Mouse (Mus musculus): ENCODE data around the gene Hspb8. TPM values are rescaled to one million over a fixed set of nuclear protein-coding genes. Genes with fewer than 3 reads are reported as not detected.

Gene Hspb8
- polyA plus RNA-seq, 1 experiment from 2014 or later: 3.6 TPM

- Histone ChIP-seq H3K9me3 (replicated peaks; ENCODE audit: control insufficient read depth, low read length) (no peaks in the 10 kb centered on the region), H3K4me2 (ENCODE audit: low read depth, low read length) (peak overlapping the region; percentile 43), H3K4me1 (ENCODE audit: control insufficient read depth, low read depth, low read length) (no peaks in the 10 kb centered on the region), H3K9ac (ENCODE audit: low read depth, low read length) (peak overlapping the region; percentile 20; the same call in 1 of the 2 replicates), H3K4me3 (ENCODE audit: low read depth, low read length) (peak overlapping the region; percentile 36), H3K27ac (ENCODE audit: low read length) (peak overlapping the region; percentile 48; the same call in 1 of the 2 replicates), H3K27me3 (ENCODE audit: control insufficient read depth, insufficient read depth, low read depth, low read length) (no peaks in the 10 kb centered on the region), H3K36me3 (ENCODE audit: control insufficient read depth, insufficient read depth) (no peaks in the 10 kb centered on the region)
- ATAC-seq (ENCODE audit: low read depth): peak; percentile 74
- 25% methylated on average over 6 of the region's 6 CpGs for WGBS (ENCODE audit: insufficient replicate concordance)
Observed at GRCm38 (mm10) chr5:116420759-116421225, 1.9 kb downstream of the Hspb8 start.

- Histone ChIP-seq H3K27ac (ENCODE audit: low read length) (peak overlapping the region; percentile 48; the same call in 1 of the 2 replicates), H3K4me1 (ENCODE audit: control insufficient read depth, low read depth, low read length) (no peaks in the 10 kb centered on the region), H3K36me3 (ENCODE audit: control insufficient read depth, insufficient read depth) (no peaks in the 10 kb centered on the region), H3K9ac (ENCODE audit: low read depth, low read length) (no peak overlapping the region; the same call in 1 of the 2 replicates), H3K4me2 (ENCODE audit: low read depth, low read length) (peak overlapping the region; percentile 43), H3K27me3 (ENCODE audit: control insufficient read depth, insufficient read depth, low read depth, low read length) (no peaks in the 10 kb centered on the region), H3K4me3 (ENCODE audit: low read depth, low read length) (peak overlapping the region; percentile 36), H3K9me3 (replicated peaks; ENCODE audit: control insufficient read depth, low read length) (no peaks in the 10 kb centered on the region)
- ATAC-seq (ENCODE audit: low read depth): no peak
- 77% methylated on average over 1 of the region's 1 CpGs for WGBS (ENCODE audit: insufficient replicate concordance)
Observed at GRCm38 (mm10) chr5:116420213-116420612, 2.5 kb downstream of the Hspb8 start.

GRCm38 (mm10) chr5:116419322-116420045 is 3.2 kb downstream of the Hspb8 start:
- H3K36me3 ChIP-seq (ENCODE audit: control insufficient read depth, insufficient read depth): no peaks in the 10 kb centered on the region
- no peaks in the 10 kb centered on the region for H3K4me1 ChIP-seq (ENCODE audit: control insufficient read depth, low read depth, low read length)
- H3K9ac ChIP-seq (ENCODE audit: low read depth, low read length): no peak overlapping the region
- H3K4me3 ChIP-seq (ENCODE audit: low read depth, low read length): no peak overlapping the region
- no peak overlapping the region for H3K27ac ChIP-seq (ENCODE audit: low read length)
- 63% methylated on average over 6 of the region's 6 CpGs for WGBS (ENCODE audit: insufficient replicate concordance)
- no peaks in the 10 kb centered on the region for H3K9me3 ChIP-seq (replicated peaks; ENCODE audit: control insufficient read depth, low read length)
- ATAC-seq (ENCODE audit: low read depth): no peak
- H3K4me2 ChIP-seq (ENCODE audit: low read depth, low read length): no peak overlapping the region
- H3K27me3 ChIP-seq (ENCODE audit: control insufficient read depth, insufficient read depth, low read depth, low read length): no peaks in the 10 kb centered on the region

GRCm38 (mm10) chr5:116416208-116416607 is 6.5 kb downstream of the Hspb8 start:
- ATAC-seq (ENCODE audit: low read depth): no peak
- no peak overlapping the region for H3K27ac ChIP-seq (ENCODE audit: low read length)
- no peaks in the 10 kb centered on the region for H3K27me3 ChIP-seq (ENCODE audit: control insufficient read depth, insufficient read depth, low read depth, low read length)
- H3K9me3 ChIP-seq (replicated peaks; ENCODE audit: control insufficient read depth, low read length): no peaks in the 10 kb centered on the region
- H3K4me3 ChIP-seq (ENCODE audit: low read depth, low read length): no peak overlapping the region
- H3K4me2 ChIP-seq (ENCODE audit: low read depth, low read length): no peak overlapping the region
- 37% methylated on average over 5 of the region's 5 CpGs for WGBS (ENCODE audit: insufficient replicate concordance)
- H3K9ac ChIP-seq (ENCODE audit: low read depth, low read length): no peak overlapping the region
- H3K36me3 ChIP-seq (ENCODE audit: control insufficient read depth, insufficient read depth): no peaks in the 10 kb centered on the region
- H3K4me1 ChIP-seq (ENCODE audit: control insufficient read depth, low read depth, low read length): no peaks in the 10 kb centered on the region

- ATAC-seq (ENCODE audit: low read depth): no peak
- Histone ChIP-seq H3K9me3 (replicated peaks; ENCODE audit: control insufficient read depth, low read length) (no peaks in the 10 kb centered on the region), H3K36me3 (ENCODE audit: control insufficient read depth, insufficient read depth) (no peaks in the 10 kb centered on the region), H3K4me2 (ENCODE audit: low read depth, low read length) (no peak overlapping the region), H3K27me3 (ENCODE audit: control insufficient read depth, insufficient read depth, low read depth, low read length) (no peaks in the 10 kb centered on the region), H3K4me3 (ENCODE audit: low read depth, low read length) (no peak overlapping the region), H3K4me1 (ENCODE audit: control insufficient read depth, low read depth, low read length) (no peaks in the 10 kb centered on the region; the same call in none of the 2 replicates), H3K9ac (ENCODE audit: low read depth, low read length) (no peak overlapping the region), H3K27ac (ENCODE audit: low read length) (no peak overlapping the region)
- WGBS (ENCODE audit: insufficient replicate concordance): 19% methylated on average over 16 of the region's 16 CpGs
Observed at GRCm38 (mm10) chr5:116409689-116410590, 12.7 kb downstream of the Hspb8 start.

GRCm38 (mm10) chr5:116408965-116409364 is 13.7 kb downstream of the Hspb8 start:
- Histone ChIP-seq H3K27ac (ENCODE audit: low read length) (no peak overlapping the region), H3K4me2 (ENCODE audit: low read depth, low read length) (no peak overlapping the region), H3K9ac (ENCODE audit: low read depth, low read length) (no peak overlapping the region), H3K27me3 (ENCODE audit: control insufficient read depth, insufficient read depth, low read depth, low read length) (no peaks in the 10 kb centered on the region), H3K36me3 (ENCODE audit: control insufficient read depth, insufficient read depth) (no peaks in the 10 kb centered on the region), H3K4me1 (ENCODE audit: control insufficient read depth, low read depth, low read length) (no peaks in the 10 kb centered on the region; the same call in none of the 2 replicates), H3K9me3 (replicated peaks; ENCODE audit: control insufficient read depth, low read length) (no peaks in the 10 kb centered on the region), H3K4me3 (ENCODE audit: low read depth, low read length) (no peak overlapping the region)
- no peak for ATAC-seq (ENCODE audit: low read depth)
- WGBS (ENCODE audit: insufficient replicate concordance): 49% methylated on average over 9 of the region's 9 CpGs

- no peaks in the 10 kb centered on the region for H3K27me3 ChIP-seq (ENCODE audit: control insufficient read depth, insufficient read depth, low read depth, low read length)
- no peaks in the 10 kb centered on the region for H3K36me3 ChIP-seq (ENCODE audit: control insufficient read depth, insufficient read depth)
- H3K4me1 ChIP-seq (ENCODE audit: control insufficient read depth, low read depth, low read length): no peaks in the 10 kb centered on the region; the same call in none of the 2 replicates
- H3K9me3 ChIP-seq (replicated peaks; ENCODE audit: control insufficient read depth, low read length): no peaks in the 10 kb centered on the region
- H3K4me3 ChIP-seq (ENCODE audit: low read depth, low read length): no peak overlapping the region
- no peak overlapping the region for H3K27ac ChIP-seq (ENCODE audit: low read length)
- H3K9ac ChIP-seq (ENCODE audit: low read depth, low read length): no peak overlapping the region
- ATAC-seq (ENCODE audit: low read depth): no peak
- 24% methylated on average over 6 of the region's 6 CpGs for WGBS (ENCODE audit: insufficient replicate concordance)
- H3K4me2 ChIP-seq (ENCODE audit: low read depth, low read length): no peak overlapping the region
Observed at GRCm38 (mm10) chr5:116407936-116408335, 14.7 kb downstream of the Hspb8 start.

- Histone ChIP-seq H3K9ac (ENCODE audit: low read depth, low read length) (no peak overlapping the region), H3K4me1 (ENCODE audit: control insufficient read depth, low read depth, low read length) (no peaks in the 10 kb centered on the region; the same call in none of the 2 replicates), H3K27me3 (ENCODE audit: control insufficient read depth, insufficient read depth, low read depth, low read length) (no peaks in the 10 kb centered on the region), H3K4me3 (ENCODE audit: low read depth, low read length) (no peak overlapping the region), H3K4me2 (ENCODE audit: low read depth, low read length) (no peak overlapping the region), H3K27ac (ENCODE audit: low read length) (no peak overlapping the region), H3K9me3 (replicated peaks; ENCODE audit: control insufficient read depth, low read length) (no peaks in the 10 kb centered on the region), H3K36me3 (ENCODE audit: control insufficient read depth, insufficient read depth) (no peaks in the 10 kb centered on the region)
- WGBS (ENCODE audit: insufficient replicate concordance): 21% methylated on average over 4 of the region's 4 CpGs
- ATAC-seq (ENCODE audit: low read depth): peak; percentile 24; the same call in 1 of the 2 replicates
Observed at GRCm38 (mm10) chr5:116407321-116407720, 15.3 kb downstream of the Hspb8 start.
